Mouse (Mus musculus) lung, embryonic 14.5 days (tissue): ENCODE results near the gene Ccdc28b. TPM values are rescaled to one million over a fixed set of nuclear protein-coding genes. Genes with fewer than 3 reads are reported as not detected.

Experiments used
- ATAC-seq: fragments of 200-750 bp; cut with Nextera tagmentation; 2 replicates; pipeline ENCODE4 v1.8.0; 2017; ENCODE audit warnings: mild to moderate bottlenecking, moderate TSS enrichment, moderate library complexity; ENCODE audit not compliant: insufficient read depth
- DNase-seq: peaks from one replicate; pipeline ENCODE4 v3.0.0-alpha.2; 2015
- H3K27ac ChIP-seq: fragments of 300-500 bp; sonication (generic); 2 replicates; pipeline ENCODE4 v1.5.1; 2014; ENCODE audit warnings: low read depth, mild to moderate bottlenecking, moderate library complexity
- H3K27me3 ChIP-seq: fragments of 300-500 bp; sonication (generic); 2 replicates; pipeline ENCODE4 v1.6.1; 2014; ENCODE audit warnings: low read length, control low read depth; ENCODE audit not compliant: insufficient read depth
- H3K36me3 ChIP-seq: fragments of 300-500 bp; sonication (generic); 2 replicates; pipeline ENCODE4 v1.6.1; 2014; ENCODE audit warnings: control low read depth; ENCODE audit not compliant: insufficient read depth
- H3K4me1 ChIP-seq: fragments of 300-500 bp; sonication (generic); 2 replicates; pipeline ENCODE4 v1.6.1; 2014; ENCODE audit warnings: antibody characterized with exemption, control low read depth; ENCODE audit not compliant: insufficient read depth
- H3K4me2 ChIP-seq: fragments of 300-500 bp; sonication (generic); 2 replicates; pipeline ENCODE4 v1.6.1; 2014; ENCODE audit warnings: mild to moderate bottlenecking
- H3K4me3 ChIP-seq: fragments of 300-500 bp; sonication (generic); 2 replicates; pipeline ENCODE4 v1.5.1; 2014; ENCODE audit warnings: low read depth, low read length
- H3K9ac ChIP-seq: fragments of 300-500 bp; sonication (generic); 2 replicates; pipeline ENCODE4 v1.6.1; 2014
- H3K9me3 ChIP-seq: fragments of 300-500 bp; sonication (generic); 2 replicates; pipeline ENCODE4 v1.6.1; 2016; ENCODE audit warnings: low read depth, low read length, control low read depth
- CTCF ChIP-seq: IDR thresholded peaks from 2 replicates; pipeline ENCODE4 v1.5.1; 2016; ENCODE audit warnings: antibody characterized with exemption, low read depth
- WGBS: fragments of 180-500 bp; shearing (Covaris S2); extraction: QIAGEN DNeasy Blood & Tissue Kit; methylation state at CpG from one replicate; pipeline ENCODE4 v1.1.7; 2014; 5-methylcytosine and 5-hydroxymethylcytosine counted together
- polyA plus RNA-seq: library from polyadenylated mRNA; unstranded; fragments of >200 nt; fragmentation: Nextera tagmentation; extraction: Ambion mirVana; gene quantifications from 2 replicates; pipeline ENCODE4 v1.2.1, GENCODE M21; 2014

Gene Ccdc28b
- polyA plus RNA-seq, 1 experiment from 2014 or later = 46.3 TPM

DNA sequence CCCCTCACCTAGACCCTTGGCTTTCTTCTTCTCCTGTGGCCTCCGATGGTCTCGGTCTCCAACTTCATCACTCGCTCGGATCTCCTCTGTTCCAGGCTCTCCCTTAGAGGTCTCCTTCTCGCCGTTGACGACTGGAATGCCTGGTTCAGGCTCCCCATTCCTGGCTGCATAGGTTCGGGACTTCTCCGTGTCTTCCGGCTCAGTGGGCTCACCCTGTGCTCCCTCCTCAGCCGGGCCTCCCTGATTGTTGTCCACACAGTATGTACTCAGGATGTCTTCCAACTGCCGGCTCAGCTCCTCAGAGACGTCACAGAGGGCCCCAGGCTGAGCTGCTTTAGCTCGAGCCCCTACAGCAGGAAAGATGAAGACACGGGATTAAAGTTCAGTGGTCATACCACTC, 15.5 kb upstream of the Ccdc28b start:
- Histone ChIP-seq H3K4me1 (peaks cover 6% of the 10 kb centered on the region; the same call in 1 of the 2 replicates), H3K27ac (no peak overlapping the region), H3K4me3 (peak overlapping the region; percentile 67), H3K27me3 (no peaks in the 10 kb centered on the region), H3K4me2 (peak overlapping the region; percentile 94), H3K9me3 (no peaks in the 10 kb centered on the region), H3K36me3 (peaks cover 59% of the 10 kb centered on the region), H3K9ac (peak overlapping the region; percentile 80; the same call in 1 of the 2 replicates)
- DNase-seq = no peak
- no peak for TF ChIP-seq CTCF
- 79% methylated on average over 15 of the region's 15 CpGs for WGBS
- no peak for ATAC-seq

DNA sequence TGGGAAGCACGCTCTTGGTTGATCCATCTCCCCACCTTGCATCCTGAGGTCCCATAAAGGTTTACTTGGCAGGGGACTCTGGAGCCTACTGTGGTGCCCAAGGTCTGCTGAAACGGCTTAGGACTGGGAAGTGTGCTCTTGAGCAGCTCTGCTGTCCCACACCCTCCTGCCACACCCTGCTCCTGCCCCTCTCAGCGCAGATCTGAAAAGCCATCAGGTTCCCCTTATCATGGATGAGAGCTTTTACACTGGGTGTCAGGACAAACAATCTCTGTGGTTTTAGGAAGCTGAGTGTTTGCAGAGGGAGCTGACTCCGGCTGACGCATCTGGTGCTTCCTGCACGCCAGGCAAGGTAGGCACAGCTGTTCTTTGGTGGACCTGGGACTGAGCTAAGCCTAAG, 10.1 kb upstream of the Ccdc28b start:
- H3K9ac ChIP-seq = no peak overlapping the region
- H3K36me3 ChIP-seq = peaks cover 99% of the 10 kb centered on the region
- no peaks in the 10 kb centered on the region for H3K27me3 ChIP-seq
- no peak for TF ChIP-seq CTCF
- H3K4me3 ChIP-seq = no peak overlapping the region
- ATAC-seq (no peak), DNase-seq (no peak)
- no peaks in the 10 kb centered on the region for H3K9me3 ChIP-seq
- no peak overlapping the region for H3K4me2 ChIP-seq
- no peaks in the 10 kb centered on the region for H3K4me1 ChIP-seq
- 81% methylated on average over 6 of the region's 6 CpGs for WGBS
- no peak overlapping the region for H3K27ac ChIP-seq

DNA sequence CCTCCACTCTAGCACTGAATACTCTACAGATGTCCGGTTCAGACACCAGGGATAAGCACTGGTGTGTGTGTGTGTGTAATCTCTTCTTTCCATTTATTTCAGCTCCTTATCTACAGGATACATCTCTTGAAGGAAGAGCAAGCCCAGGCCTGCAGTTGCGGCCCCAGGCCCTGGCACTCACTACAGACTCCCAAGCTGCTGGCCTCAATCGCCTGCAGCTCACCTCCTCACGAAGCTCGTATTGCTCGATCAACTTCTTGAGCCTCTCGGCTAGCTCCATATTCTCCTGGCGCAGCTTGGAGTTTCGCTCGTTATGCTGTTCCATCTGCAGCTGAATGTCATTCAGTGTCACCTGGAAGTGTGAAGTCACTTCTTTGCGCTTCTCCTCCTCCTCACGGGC, 8.1 kb upstream of the Ccdc28b start:
- no peaks in the 10 kb centered on the region for H3K4me1 ChIP-seq
- no peak for TF ChIP-seq CTCF
- H3K27me3 ChIP-seq = no peaks in the 10 kb centered on the region
- ATAC-seq (no peak), DNase-seq (no peak)
- 83% methylated on average over 12 of the region's 12 CpGs for WGBS
- no peaks in the 10 kb centered on the region for H3K9me3 ChIP-seq
- H3K4me3 ChIP-seq = no peak overlapping the region
- H3K9ac ChIP-seq = no peak overlapping the region
- H3K36me3 ChIP-seq = peaks cover 100% of the 10 kb centered on the region
- H3K27ac ChIP-seq = no peak overlapping the region
- no peak overlapping the region for H3K4me2 ChIP-seq

- DNase-seq (peak; percentile 58), ATAC-seq (no peak)
- H3K36me3 ChIP-seq = peaks cover 100% of the 10 kb centered on the region
- H3K27me3 ChIP-seq = no peaks in the 10 kb centered on the region
- no peak overlapping the region for H3K4me2 ChIP-seq
- no peaks in the 10 kb centered on the region for H3K9me3 ChIP-seq
- H3K27ac ChIP-seq = no peak overlapping the region
- no peak overlapping the region for H3K4me3 ChIP-seq
- TF ChIP-seq CTCF = no peak
- 67% methylated on average over 4 of the region's 4 CpGs for WGBS
- no peak overlapping the region for H3K9ac ChIP-seq
- H3K4me1 ChIP-seq = no peaks in the 10 kb centered on the region
These were observed 7.2 kb upstream of the Ccdc28b start for GRCm38 (mm10) chr4:129630944-129631343.

- H3K4me3 ChIP-seq = no peak overlapping the region
- ATAC-seq (no peak), DNase-seq (no peak)
- H3K9ac ChIP-seq = no peak overlapping the region
- H3K4me1 ChIP-seq = peaks cover 13% of the 10 kb centered on the region; the same call in 1 of the 2 replicates
- no peak overlapping the region for H3K4me2 ChIP-seq
- H3K27ac ChIP-seq = no peak overlapping the region
- no peaks in the 10 kb centered on the region for H3K27me3 ChIP-seq
- H3K36me3 ChIP-seq = peaks cover 56% of the 10 kb centered on the region
- no peaks in the 10 kb centered on the region for H3K9me3 ChIP-seq
- WGBS = 67% methylated on average over 6 of the region's 6 CpGs
- no peak for TF ChIP-seq CTCF
These were observed 2.3 kb upstream of the Ccdc28b start for GRCm38 (mm10) chr4:129626035-129626434.

DNA sequence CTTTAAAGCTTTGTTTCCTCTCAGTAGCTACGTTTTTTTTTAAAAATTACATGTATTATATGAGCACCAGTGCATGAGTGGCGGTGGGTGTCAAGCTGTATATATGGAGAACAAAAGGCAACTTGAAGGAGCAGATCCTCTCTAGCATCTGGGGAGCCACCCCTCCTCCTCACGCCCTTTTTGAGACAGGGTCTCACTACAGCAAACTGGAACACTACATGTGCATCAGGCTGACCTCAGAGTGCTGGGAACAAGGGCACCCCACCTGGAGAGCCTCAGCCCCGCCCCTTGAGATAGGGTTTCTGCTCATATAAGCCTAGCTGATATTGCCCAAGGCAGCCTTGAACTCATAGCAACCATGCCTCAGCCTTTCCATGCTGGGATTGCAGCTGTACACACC, 1.7 kb upstream of the Ccdc28b start:
- WGBS = 46% methylated on average over 4 of the region's 4 CpGs
- peaks cover 13% of the 10 kb centered on the region; the same call in 1 of the 2 replicates for H3K4me1 ChIP-seq
- H3K27me3 ChIP-seq = no peaks in the 10 kb centered on the region
- TF ChIP-seq CTCF = no peak
- no peak overlapping the region for H3K9ac ChIP-seq
- no peak overlapping the region for H3K4me3 ChIP-seq
- DNase-seq = no peak
- H3K9me3 ChIP-seq = no peaks in the 10 kb centered on the region
- peaks cover 50% of the 10 kb centered on the region for H3K36me3 ChIP-seq
- H3K27ac ChIP-seq = no peak overlapping the region
- peak overlapping the region; percentile 65; the same call in 1 of the 2 replicates for H3K4me2 ChIP-seq
- ATAC-seq = no peak

GRCm38 (mm10) chr4:129625029-129625370, 1.3 kb upstream of the Ccdc28b start:
- peaks cover 13% of the 10 kb centered on the region; the same call in 1 of the 2 replicates for H3K4me1 ChIP-seq
- no peaks in the 10 kb centered on the region for H3K27me3 ChIP-seq
- WGBS = 6% methylated on average over 6 of the region's 6 CpGs
- peak overlapping the region; percentile 83 for H3K27ac ChIP-seq
- TF ChIP-seq CTCF = no peak
- H3K9ac ChIP-seq = peak overlapping the region; percentile 37
- H3K36me3 ChIP-seq = peaks cover 45% of the 10 kb centered on the region
- DNase-seq = peak; percentile 79
- H3K4me2 ChIP-seq = peak overlapping the region; percentile 65
- peak; percentile 32; the same call in 1 of the 2 replicates for ATAC-seq
- peak overlapping the region; percentile 52 for H3K4me3 ChIP-seq
- no peaks in the 10 kb centered on the region for H3K9me3 ChIP-seq
